Mouse (Mus musculus) fat pad, adult 2 months (tissue): ENCODE results near the gene Gm15140.
"Not testable (repeated sequence)": the region's sequence is repeated elsewhere in the genome, so short reads cannot be mapped to it uniquely, and the experiment has no call there.

Experiments
- DNase-seq: peaks from one replicate; pipeline ENCODE4 v3.0.0-alpha.2; 2011; ENCODE audit warnings: low read depth, low spot score; ENCODE audit errors: extremely low read depth

Gene Gm15140

GRCm38 (mm10) chrX:154120585-154120984 lies at the start of gene Gm15140:
Gm15140 (minus strand) TSS chrX:154120685.
- not testable (repeated sequence) for DNase-seq
